In genomic region chr4:133443085-133443484, GRCm38 (mm10) we compare ENCODE assay signal across 12 mouse cellular contexts. TPM values are rescaled to one million over a fixed set of nuclear protein-coding genes. Genes with fewer than 3 reads are reported as not detected.
DNase-seq lines count a peak whose midpoint lies in the region; ATAC-seq lines count a peak whose summit lies in the region.
"Had no signal": no experiment of that assay in that cellular context is flagged by ENCODE, and none has a peak within 500 bp of the region (broad histone marks: within the 10 kb centered on the region; RNA-seq: fewer than 3 reads in every experiment).

No protein-coding gene starts in this region.

- intact Hi-C loops in left cerebral cortex, postnatal 4 days (cut with DNase I): no loop called here

- no peak overlapping the region for H3K4me3 ChIP-seq in embryonic facial prominence, embryonic 15.5 days (replicated peaks)
- H3K4me3 ChIP-seq in hindbrain, embryonic 13.5 days: no peak overlapping the region
- no peak overlapping the region for H3K4me3 ChIP-seq in neural tube, embryonic 13.5 days
- H3K4me3 ChIP-seq: midbrain, embryonic 12.5 days had no signal

- peaks cover 33% of the 10 kb centered on the region for H3K4me1 ChIP-seq in embryonic facial prominence, embryonic 15.5 days
- H3K4me1 ChIP-seq in hindbrain, embryonic 13.5 days (replicated peaks): peaks cover 23% of the 10 kb centered on the region
- H3K4me1 ChIP-seq in neural tube, embryonic 13.5 days (replicated peaks): peaks cover 26% of the 10 kb centered on the region

- ATAC-seq in embryonic facial prominence, embryonic 15.5 days (ENCODE audit: insufficient number of reproducible peaks, low FRiP score, low TSS enrichment, low read depth): peak; percentile 44; the same call in 1 of the 2 replicates
- no peak for ATAC-seq in hindbrain, embryonic 13.5 days (ENCODE audit: low FRiP score)
- ATAC-seq in neural tube, embryonic 13.5 days (ENCODE audit: low read depth): no peak

- H3K36me3 ChIP-seq in embryonic facial prominence, embryonic 15.5 days: no peaks in the 10 kb centered on the region
- no peaks in the 10 kb centered on the region for H3K36me3 ChIP-seq in hindbrain, embryonic 13.5 days
- no peaks in the 10 kb centered on the region for H3K36me3 ChIP-seq in neural tube, embryonic 13.5 days
- H3K36me3 ChIP-seq: midbrain, embryonic 12.5 days had no signal

- no peak overlapping the region for H3K4me2 ChIP-seq in embryonic facial prominence, embryonic 15.5 days (replicated peaks)
- no peak overlapping the region for H3K4me2 ChIP-seq in hindbrain, embryonic 13.5 days
- H3K4me2 ChIP-seq in neural tube, embryonic 13.5 days: no peak overlapping the region
- H3K4me2 ChIP-seq: midbrain, embryonic 12.5 days had no signal

- no peaks in the 10 kb centered on the region for H3K27me3 ChIP-seq in embryonic facial prominence, embryonic 15.5 days
- H3K27me3 ChIP-seq in hindbrain, embryonic 13.5 days: 0 out of 2 replicates have a peak, but pooled peaks cover 6% of the 10 kb centered on the region
- no peaks in the 10 kb centered on the region for H3K27me3 ChIP-seq in neural tube, embryonic 13.5 days
- H3K27me3 ChIP-seq: midbrain, embryonic 12.5 days had no signal

- H3K9me3 ChIP-seq in embryonic facial prominence, embryonic 15.5 days (replicated peaks): no peaks in the 10 kb centered on the region
- H3K9me3 ChIP-seq in hindbrain, embryonic 13.5 days: no peaks in the 10 kb centered on the region
- H3K9me3 ChIP-seq in neural tube, embryonic 13.5 days: no peaks in the 10 kb centered on the region
- H3K9me3 ChIP-seq: midbrain, embryonic 12.5 days had no signal

- DNase-seq in left cerebral cortex, postnatal 4 days: peak; percentile 51
- DNase-seq in left cerebral cortex, adult 11 months (ENCODE audit: low spot score): no peak
- DNase-seq in adrenal gland, adult 2 months: no peak
- no peak for DNase-seq in liver
- DNase-seq: gastrocnemius, postnatal 14 days; thymus, postnatal 36 days had no signal

- 60% methylated on average over 5 of the region's 5 CpGs for WGBS in embryonic facial prominence, embryonic 15.5 days
- 43% methylated on average over 5 of the region's 5 CpGs for WGBS in hindbrain, embryonic 13.5 days
- 47% methylated on average over 5 of the region's 5 CpGs for WGBS in neural tube, embryonic 13.5 days

- no peak overlapping the region for H3K9ac ChIP-seq in embryonic facial prominence, embryonic 15.5 days
- H3K9ac ChIP-seq in hindbrain, embryonic 13.5 days: no peak overlapping the region
- H3K9ac ChIP-seq in neural tube, embryonic 13.5 days: no peak overlapping the region
- H3K9ac ChIP-seq: midbrain, embryonic 12.5 days had no signal

- H3K27ac ChIP-seq in embryonic facial prominence, embryonic 15.5 days (replicated peaks): peak overlapping the region; percentile 45
- peak overlapping the region; percentile 64 for H3K27ac ChIP-seq in hindbrain, embryonic 13.5 days
- peak overlapping the region; percentile 9; the same call in 1 of the 2 replicates for H3K27ac ChIP-seq in neural tube, embryonic 13.5 days (replicated peaks)
- H3K27ac ChIP-seq: kidney, postnatal 0 days; midbrain, embryonic 12.5 days had no signal

RNA-seq across cellular contexts. Expression of gene Tent5b, which starts 36.8 kb away (rescaled TPM):
- total RNA-seq in left cerebral cortex, postnatal 4 days (2021): not detected
- polyA plus RNA-seq in embryonic facial prominence, embryonic 15.5 days (2015; fragmentation: Nextera tagmentation; extraction: Ambion mirVana): 9.7 and 11.2 TPM in 2 replicates
- polyA plus RNA-seq in hindbrain, embryonic 13.5 days (2015; fragmentation: Nextera tagmentation; extraction: Ambion mirVana): 0.13 and 0.30 TPM in 2 replicates
- polyA plus RNA-seq in neural tube, embryonic 13.5 days (2015; fragmentation: Nextera tagmentation; extraction: Ambion mirVana): 0.14 and 0.33 TPM in 2 replicates
- 10 to 100 TPM in 1 of 2 experiments, 1 to 10 TPM in 1; 1.7 to 14.7 TPM for total RNA-seq in adrenal gland, adult 2 months (2021)
- 3.0 and 7.2 TPM in 2 replicates for polyA plus RNA-seq in adrenal gland, adult 2 months (2012; rRNA removed)

RNA-seq across cellular contexts. Expression of gene Trnp1, which starts 55.3 kb away (rescaled TPM):
- 10 to 100 TPM; 49.4 to 54.1 TPM for total RNA-seq in left cerebral cortex, postnatal 4 days (2021)
- polyA plus RNA-seq in embryonic facial prominence, embryonic 15.5 days (2015; fragmentation: Nextera tagmentation; extraction: Ambion mirVana): 8.0 and 9.1 TPM in 2 replicates
- 2.8 and 3.9 TPM in 2 replicates for polyA plus RNA-seq in hindbrain, embryonic 13.5 days (2015; fragmentation: Nextera tagmentation; extraction: Ambion mirVana)
- 5.0 and 6.7 TPM in 2 replicates for polyA plus RNA-seq in neural tube, embryonic 13.5 days (2015; fragmentation: Nextera tagmentation; extraction: Ambion mirVana)
- 1 to 10 TPM; 4.4 to 7.5 TPM for total RNA-seq in adrenal gland, adult 2 months (2021)
- polyA plus RNA-seq in adrenal gland, adult 2 months (2012; rRNA removed): 7.4 and 11.4 TPM in 2 replicates
- total RNA-seq: liver, adult 2 months had no signal

Comparison
In these comparisons a context has a peak if more than half of its experiments do, and no peak if none do; other contexts are left out.
1. H3K27ac ChIP-seq: peak in every context shown above with its lines; median percentile 64 in hindbrain, embryonic 13.5 days; 45 in embryonic facial prominence, embryonic 15.5 days; 9 in neural tube, embryonic 13.5 days.